Mouse (Mus musculus) kidney, adult 18-20 months (tissue): Measurements from ENCODE around the gene Olfr726.

Experiments
- DNase-seq: peaks from one replicate; pipeline ENCODE4 v3.0.0; 2021

Gene Olfr726

DNA sequence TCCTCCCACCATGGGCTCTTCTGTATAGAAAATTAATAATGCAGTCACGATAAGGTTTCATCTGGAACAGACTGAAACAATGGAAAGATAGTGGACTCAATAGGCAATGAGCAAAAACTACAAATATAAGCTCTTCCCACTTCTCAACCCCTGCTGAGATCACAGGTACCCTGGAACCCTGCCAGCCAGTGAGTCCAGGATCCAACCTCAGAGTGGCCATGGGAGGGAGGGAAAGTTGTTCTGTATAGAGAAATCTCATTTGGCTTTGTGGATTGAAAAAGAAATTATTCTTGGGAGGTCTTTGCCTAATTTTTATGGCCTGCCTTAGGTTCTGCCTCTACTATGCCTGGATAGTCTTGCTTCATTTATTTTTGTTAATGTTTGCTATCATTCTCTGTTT, at the start of gene Olfr726:
Gene Olfr726, minus strand, starts transcription at position 101 of the 400 bp plus-strand sequence.
- no peak for DNase-seq

DNA sequence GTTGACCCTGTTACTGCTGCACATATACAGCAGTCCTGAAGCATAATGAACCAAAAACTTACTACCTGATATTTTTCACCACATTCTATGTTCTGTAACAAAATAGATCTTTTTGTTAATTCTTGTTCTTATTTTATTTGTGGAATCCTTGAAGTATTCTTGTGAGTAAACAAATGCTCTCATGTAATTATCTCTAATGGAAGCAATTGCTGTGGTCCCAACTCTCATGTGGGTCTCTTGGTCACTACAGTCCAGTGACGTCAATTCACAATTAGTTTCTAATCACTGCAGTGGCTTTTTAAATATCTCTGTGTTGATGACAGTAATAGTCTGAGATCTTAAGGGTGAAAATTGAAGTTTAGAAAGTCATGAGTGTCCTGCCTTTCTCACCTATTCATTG, 32.1 kb upstream of the Olfr726 start, which contains the start of gene Olfr727:
Gene Olfr727, plus strand, starts transcription at position 301 of the 400 bp plus-strand sequence.
- DNase-seq = no peak

DNA sequence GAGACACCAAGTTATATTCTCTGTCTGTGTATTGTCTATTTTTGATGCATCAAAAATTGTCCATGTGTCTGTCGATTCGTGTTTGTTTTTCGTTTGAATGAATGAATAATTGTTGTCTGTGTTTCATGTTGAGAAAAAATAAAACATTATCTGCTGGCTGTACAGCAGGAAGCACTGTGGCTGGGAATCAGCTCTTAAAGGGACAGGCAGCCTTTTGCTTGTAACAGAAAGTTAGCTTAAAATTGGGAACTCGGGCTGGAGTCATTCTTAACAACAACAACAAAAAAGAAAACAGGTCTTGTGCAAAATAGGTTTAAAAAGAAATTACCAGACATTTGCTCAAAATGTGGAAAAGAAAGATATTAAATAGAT, 28.0 kb downstream of the Olfr726 start:
- DNase-seq = no peak

DNA sequence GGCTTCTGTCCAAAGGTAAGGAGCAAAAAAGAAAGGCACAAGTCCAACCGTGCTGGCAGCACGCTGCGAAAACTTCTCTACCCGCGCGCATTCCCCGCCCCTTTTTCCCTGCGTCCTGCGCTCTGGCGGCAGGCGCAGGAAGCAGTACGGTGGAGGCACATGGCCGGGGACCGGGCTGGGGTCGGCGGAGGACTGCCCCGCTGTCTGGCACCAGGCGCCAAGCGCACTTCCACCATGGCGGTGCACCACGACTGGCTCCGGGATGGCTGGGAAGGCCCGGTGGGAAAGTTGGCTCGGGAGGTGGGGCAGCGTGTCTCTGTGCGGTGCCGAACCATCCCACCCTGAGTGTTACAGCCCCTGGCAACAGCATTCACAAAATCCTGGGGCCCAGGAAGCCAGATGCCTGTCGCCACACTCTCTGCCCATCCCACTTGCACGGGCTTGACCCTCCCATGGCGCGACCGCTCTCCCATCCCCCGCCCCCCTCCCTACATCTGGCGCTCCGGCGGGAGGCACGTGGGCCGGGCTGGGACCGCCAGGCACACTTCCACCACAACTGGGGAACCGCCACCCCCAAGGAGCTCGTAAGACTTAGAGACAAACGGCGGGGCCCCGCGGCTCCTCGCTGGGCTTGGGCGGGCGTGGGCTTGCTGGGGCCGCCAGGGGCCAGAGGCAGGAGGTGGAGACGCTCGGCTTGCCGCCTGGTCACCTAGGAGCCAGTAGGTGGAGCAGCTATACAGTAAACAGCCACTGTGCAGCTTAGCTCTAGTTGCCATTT, 28.6 kb downstream of the Olfr726 start:
- peak; percentile 69 for DNase-seq

DNA sequence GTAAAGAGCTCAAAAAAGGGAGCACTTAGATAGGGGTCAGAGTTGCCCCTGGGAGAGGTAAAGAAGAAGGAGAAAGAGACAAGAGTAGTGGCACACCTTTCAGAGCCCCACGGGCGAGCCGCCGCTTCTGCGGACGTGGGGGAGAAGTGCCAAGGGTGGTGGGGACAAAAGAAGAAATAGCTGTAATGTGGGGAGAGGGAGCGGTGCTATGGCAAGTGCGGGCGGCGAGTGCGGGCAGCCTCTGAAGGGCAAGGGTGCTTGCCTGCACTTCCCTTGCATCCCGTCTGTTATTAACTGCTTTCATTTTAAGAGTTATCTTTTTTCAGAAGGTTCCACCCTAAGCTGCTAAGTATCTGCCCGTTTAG, 29.2 kb downstream of the Olfr726 start:
- DNase-seq = peak; percentile 3

DNA sequence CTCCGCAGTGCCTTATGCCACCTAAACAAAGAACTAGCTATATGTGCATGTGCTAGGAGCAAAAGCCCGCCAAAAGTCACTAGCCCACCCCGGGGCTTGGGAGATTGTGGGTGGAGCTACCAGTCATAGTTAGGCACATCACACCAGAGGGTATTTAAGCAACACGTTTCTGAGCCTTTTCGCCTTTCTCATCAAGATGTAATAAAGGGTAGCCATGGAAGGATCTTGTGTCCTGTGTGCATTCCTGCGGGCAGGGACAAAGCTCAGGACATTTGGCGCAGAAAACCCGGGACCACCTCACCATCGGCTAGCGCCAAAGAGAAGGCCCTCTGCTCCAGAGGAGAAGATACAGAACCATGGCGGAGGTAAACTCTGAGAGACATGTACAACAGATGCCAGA, 29.6 kb downstream of the Olfr726 start:
- no peak for DNase-seq

DNA sequence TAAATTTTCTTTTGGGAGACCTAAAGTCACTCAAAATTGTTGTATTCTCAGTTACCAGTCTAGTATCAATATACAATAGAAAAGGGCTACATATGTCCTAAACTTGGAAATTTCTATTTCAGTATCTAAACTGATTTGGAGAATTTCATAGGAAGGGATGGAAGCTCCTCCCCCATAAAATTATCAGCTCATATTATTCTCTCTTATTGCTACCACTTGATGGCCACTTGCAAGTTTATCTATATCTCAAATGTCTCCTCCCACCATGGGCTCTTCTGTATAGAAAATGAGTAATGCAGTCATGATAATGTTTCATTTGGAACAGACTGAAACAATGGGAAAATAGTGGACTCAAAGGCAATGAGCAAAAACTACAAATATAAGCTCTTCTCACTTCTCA, 50.5 kb downstream of the Olfr726 start, which contains the start of gene Olfr725:
Gene Olfr725, minus strand, starts transcription at position 101 of the 400 bp plus-strand sequence.
- no peak for DNase-seq
